Mouse (Mus musculus) left cerebral cortex, adult 2 months (tissue): ENCODE results near the gene Slc37a4. TPM values are rescaled to one million over a fixed set of nuclear protein-coding genes. Genes with fewer than 3 reads are reported as not detected.
"Not testable (repeated sequence)": the region's sequence is repeated elsewhere in the genome, so short reads cannot be mapped to it uniquely, and the experiment has no call there.

Experiments
- DNase-seq, 2 experiments: peaks; one replicate each; pipeline ENCODE4 v3.0.0; 2021 to 2022; ENCODE audit warnings: low spot score in 2 of 2, mixed read lengths in 1 of 2; ENCODE audit errors: extremely low spot score in 1 of 2
- H3K27ac ChIP-seq: fragments of 200-600 bp; 2 replicates; pipeline ENCODE4 v1.8.1; 2022
- H3K4me3 ChIP-seq: fragments of 200-600 bp; 2 replicates; pipeline ENCODE4 v1.8.1; 2022
- CTCF ChIP-seq: fragments of 200-600 bp; IDR thresholded peaks from 2 replicates; pipeline ENCODE4 v1.8.1; 2022; ENCODE audit warnings: antibody characterized with exemption, mild to moderate bottlenecking, moderate library complexity
- intact Hi-C: fragments of 180-260 bp; cut with DNase I; formaldehyde crosslinking; loops from one replicate; pipeline ENCODE4 v1.15.1; 2025
- long read RNA-seq, 2 experiments: library from polyadenylated mRNA; stranded (forward); transcript quantifications; one replicate each; pipeline ENCODE4 v2.0.0; 2021; ENCODE audit warnings: borderline mapping rate in 2 of 2
- total RNA-seq, 2 experiments: library from RNA; stranded (reverse); gene quantifications; 2 replicates each; pipeline ENCODE4 v1.2.3; 2021

Slc37a4 gene
- 10 to 100 TPM; 25.3 to 28.4 TPM for total RNA-seq
- long read RNA-seq, experiment 1, partial matches to known transcripts = 4 of 26 reads
- long read RNA-seq, experiment 1, other reads (novel, unspliced or antisense) = 17 of 26 reads
- long read RNA-seq, experiment 2, partial matches to known transcripts = 1 of 18 reads
- long read RNA-seq, experiment 2, other reads (novel, unspliced or antisense) = 14 of 18 reads

GRCm38 (mm10) chr9:44396684-44397411 is at the start of gene Slc37a4:
Gene Slc37a4 (plus strand): TSS chr9:44396852.
- H3K4me3 ChIP-seq = peak within 1 kb of the TSS; percentile 72
- intact Hi-C loops = no loop called here
- peak within 1 kb of the TSS; percentile 93 for H3K27ac ChIP-seq
- no peak; the same call in 1 of the 2 replicates for TF ChIP-seq CTCF
- DNase-seq = peak; percentile 89 to 90

- no peak for TF ChIP-seq CTCF
- no peak overlapping the region for H3K27ac ChIP-seq
- H3K4me3 ChIP-seq = no peak overlapping the region
- DNase-seq = no peak
- intact Hi-C loops = no loop called here
These were observed 49.5 kb upstream of the Slc37a4 start for GRCm38 (mm10) chr9:44347166-44347565.

GRCm38 (mm10) chr9:44347621-44348020 is 49.0 kb upstream of the Slc37a4 start:
- no peak for DNase-seq
- intact Hi-C loops = no loop called here
- Histone ChIP-seq H3K27ac (no peak overlapping the region), H3K4me3 (no peak overlapping the region)
- TF ChIP-seq CTCF = no peak

- Histone ChIP-seq H3K4me3 (no peak overlapping the region), H3K27ac (no peak overlapping the region)
- DNase-seq = no peak
- no peak; the same call in 1 of the 2 replicates for TF ChIP-seq CTCF
- intact Hi-C loops = no loop called here
These were observed 48.1 kb upstream of the Slc37a4 start for GRCm38 (mm10) chr9:44348546-44348945.

GRCm38 (mm10) chr9:44351396-44351795 is 45.3 kb upstream of the Slc37a4 start:
- no peak for DNase-seq
- intact Hi-C loops = loop anchor here (5.0 kb wide), 1 partner anchor 36 kb away; no protein-coding TSS in a partner anchor

GRCm38 (mm10) chr9:44352337-44352736 is 44.3 kb upstream of the Slc37a4 start:
- intact Hi-C loops = loop anchor here (5.0 kb wide), 1 partner anchor 35 kb away; no protein-coding TSS in a partner anchor
- H3K27ac ChIP-seq = no peak overlapping the region
- TF ChIP-seq CTCF = no peak

More at GRCm38 (mm10) chr9:44351396-44351795, 45.3 kb upstream of the Slc37a4 start:
- TF ChIP-seq CTCF = no peak
- no peak overlapping the region for H3K27ac ChIP-seq
- H3K4me3 ChIP-seq = no peak overlapping the region

GRCm38 (mm10) chr9:44353142-44353541 is 43.5 kb upstream of the Slc37a4 start:
- TF ChIP-seq CTCF = no peak
- no peak for DNase-seq
- no peak overlapping the region for H3K4me3 ChIP-seq
- no peak overlapping the region for H3K27ac ChIP-seq
- intact Hi-C loops = loop anchor here (5.0 kb wide), 1 partner anchor 34 kb away; no protein-coding TSS in a partner anchor

More at GRCm38 (mm10) chr9:44352337-44352736, 44.3 kb upstream of the Slc37a4 start:
- no peak overlapping the region for H3K4me3 ChIP-seq
- no peak for DNase-seq

GRCm38 (mm10) chr9:44357207-44357606 is 39.4 kb upstream of the Slc37a4 start:
- intact Hi-C loops = no loop called here
- no peak for DNase-seq
- H3K4me3 ChIP-seq = no peak overlapping the region
- TF ChIP-seq CTCF = peak; percentile 43
- no peak overlapping the region for H3K27ac ChIP-seq

GRCm38 (mm10) chr9:44361190-44361917 is 35.3 kb upstream of the Slc37a4 start, which contains the start of gene Vps11:
Gene Vps11 (minus strand): TSS chr9:44361670.
- peak within 1 kb of the TSS; percentile 84 for H3K27ac ChIP-seq
- DNase-seq = peak; percentile 91 to 94
- intact Hi-C loops = no loop called here
- TF ChIP-seq CTCF = no peak
- H3K4me3 ChIP-seq = peak within 1 kb of the TSS; percentile 90

GRCm38 (mm10) chr9:44361931-44362330 is 34.7 kb upstream of the Slc37a4 start:
- Histone ChIP-seq H3K27ac (peak overlapping the region; percentile 73), H3K4me3 (peak overlapping the region; percentile 90)
- intact Hi-C loops, DNase-seq: not testable (repeated sequence)

GRCm38 (mm10) chr9:44364480-44364879 is 32.2 kb upstream of the Slc37a4 start:
- intact Hi-C loops = no loop called here
- H3K4me3 ChIP-seq = no peak overlapping the region
- DNase-seq = no peak
- TF ChIP-seq CTCF = peak; percentile 46
- H3K27ac ChIP-seq = no peak overlapping the region

GRCm38 (mm10) chr9:44373386-44373785 is 23.3 kb upstream of the Slc37a4 start:
- no peak overlapping the region for H3K27ac ChIP-seq
- DNase-seq = no peak
- no peak overlapping the region for H3K4me3 ChIP-seq
- no peak for TF ChIP-seq CTCF
- intact Hi-C loops = no loop called here
